Mouse (Mus musculus): Measurements from ENCODE around the gene Amdhd2. TPM values are rescaled to one million over a fixed set of nuclear protein-coding genes. Genes with fewer than 3 reads are reported as not detected.
A peak's percentile ranks its signal among the peaks of the same experiment; 100 is the strongest.
"Not testable (repeated sequence)": the region's sequence is repeated elsewhere in the genome, so short reads cannot be mapped to it uniquely, and the experiment has no call there.

Gene Amdhd2
- polyA plus RNA-seq, 2 experiments from 2014 or later, result 20.2 to 37.8 TPM

- ATAC-seq, result no peak
Observed at GRCm38 (mm10) chr17:24155742-24156141, 7.8 kb downstream of the Amdhd2 start.

- ATAC-seq, result no peak
Observed at GRCm38 (mm10) chr17:24154463-24154862, 9.1 kb downstream of the Amdhd2 start.

DNA sequence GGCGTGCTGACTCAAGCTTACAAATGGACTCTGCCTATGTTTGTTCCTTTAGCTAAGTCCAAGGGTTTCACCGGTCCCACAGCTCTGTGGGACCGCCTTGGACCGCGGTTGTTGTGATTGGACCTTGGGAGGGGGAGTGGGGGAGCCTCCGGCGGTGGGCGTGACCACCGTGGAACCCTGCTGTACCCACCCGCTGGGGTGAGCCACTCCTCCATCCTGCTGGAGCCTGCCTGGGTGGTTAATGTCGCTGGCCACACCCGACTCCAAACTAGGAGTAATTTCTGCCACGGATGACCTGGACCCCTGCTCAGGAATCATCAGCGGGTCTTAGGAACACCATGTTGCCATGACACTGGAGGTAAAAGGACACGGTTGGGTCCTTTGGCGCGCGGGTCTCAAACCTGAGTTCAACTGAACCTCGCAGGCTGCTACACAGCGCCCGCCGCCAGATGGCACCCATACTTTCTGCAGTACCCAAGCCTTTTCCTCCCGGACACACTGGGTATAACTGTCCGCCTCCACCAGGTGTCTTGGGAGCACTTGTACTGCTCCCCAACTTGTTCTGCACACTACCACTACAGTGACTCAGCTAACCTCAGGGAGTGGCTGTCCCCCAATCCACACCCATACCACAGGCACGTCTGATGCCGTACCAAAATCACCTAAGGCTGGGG is 11.5 kb downstream of the Amdhd2 start:
- ATAC-seq, result peak; percentile 96

DNA sequence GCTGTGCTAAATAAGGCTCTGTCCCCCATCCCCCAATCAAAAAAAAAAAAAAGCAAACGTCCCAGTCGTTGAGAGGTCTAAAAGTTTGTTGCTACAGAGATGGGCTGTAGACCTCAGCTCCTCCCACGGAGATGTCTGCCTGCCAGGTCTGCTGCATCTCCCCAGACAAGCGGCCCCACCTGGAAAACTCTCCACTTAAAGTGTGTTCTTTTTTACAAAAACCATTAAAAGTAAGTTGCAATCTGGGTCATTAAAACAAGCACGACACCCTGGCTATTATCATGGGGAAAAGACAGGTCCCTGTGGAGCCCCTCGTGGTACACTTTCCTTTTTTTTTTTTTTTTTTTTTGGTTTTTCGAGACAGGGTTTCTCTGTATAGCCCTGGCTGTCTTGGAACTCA is 12.2 kb downstream of the Amdhd2 start:
- ATAC-seq, result no peak

DNA sequence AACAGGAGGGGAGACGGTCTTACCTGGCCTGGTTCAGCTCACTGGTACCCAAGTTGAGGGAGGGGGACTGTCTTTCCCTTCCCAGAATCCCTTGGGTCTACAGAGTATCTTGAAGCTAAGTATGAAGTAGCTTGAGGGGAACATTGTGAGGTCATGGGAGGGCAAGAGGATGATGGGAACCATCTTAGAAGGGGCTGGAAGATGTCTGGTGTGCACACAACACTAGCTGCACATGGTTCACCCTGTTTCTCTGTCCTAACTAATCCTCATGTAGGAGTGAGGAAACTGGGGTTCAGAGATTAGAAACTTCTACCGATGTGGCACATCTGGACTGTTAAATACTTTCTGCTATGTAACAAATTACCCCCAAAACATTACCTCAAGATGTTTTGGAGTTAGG is 12.7 kb downstream of the Amdhd2 start, which contains the start of gene Pdpk1:
Gene Pdpk1 (minus strand): TSS at position 101 of the 400 bp plus-strand sequence.
- ATAC-seq, result no peak

- no peak for ATAC-seq
Observed at GRCm38 (mm10) chr17:24149421-24149820, 14.1 kb downstream of the Amdhd2 start.

DNA sequence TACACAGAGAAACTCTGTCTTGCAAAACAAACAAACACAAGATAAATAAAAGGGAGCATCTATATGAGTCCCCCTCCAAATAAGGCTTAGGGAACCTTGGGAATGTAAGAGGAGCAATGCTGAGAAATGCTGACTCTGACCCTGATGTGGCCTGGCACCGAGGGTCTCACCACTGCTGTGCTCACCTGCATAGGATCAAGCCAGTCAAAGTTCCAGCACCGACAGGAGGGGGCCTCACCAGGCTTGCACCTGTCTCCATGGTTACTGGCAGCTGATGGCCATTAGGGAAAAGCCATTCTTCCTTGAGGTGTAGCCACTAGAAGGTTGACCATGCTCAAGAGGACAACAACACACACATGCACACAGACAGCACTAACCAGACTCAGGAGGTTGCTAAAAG is 20.7 kb downstream of the Amdhd2 start:
- ATAC-seq, result no peak

- ATAC-seq, result peak; percentile 98
Observed at GRCm38 (mm10) chr17:24141425-24141920, 22.1 kb downstream of the Amdhd2 start.

DNA sequence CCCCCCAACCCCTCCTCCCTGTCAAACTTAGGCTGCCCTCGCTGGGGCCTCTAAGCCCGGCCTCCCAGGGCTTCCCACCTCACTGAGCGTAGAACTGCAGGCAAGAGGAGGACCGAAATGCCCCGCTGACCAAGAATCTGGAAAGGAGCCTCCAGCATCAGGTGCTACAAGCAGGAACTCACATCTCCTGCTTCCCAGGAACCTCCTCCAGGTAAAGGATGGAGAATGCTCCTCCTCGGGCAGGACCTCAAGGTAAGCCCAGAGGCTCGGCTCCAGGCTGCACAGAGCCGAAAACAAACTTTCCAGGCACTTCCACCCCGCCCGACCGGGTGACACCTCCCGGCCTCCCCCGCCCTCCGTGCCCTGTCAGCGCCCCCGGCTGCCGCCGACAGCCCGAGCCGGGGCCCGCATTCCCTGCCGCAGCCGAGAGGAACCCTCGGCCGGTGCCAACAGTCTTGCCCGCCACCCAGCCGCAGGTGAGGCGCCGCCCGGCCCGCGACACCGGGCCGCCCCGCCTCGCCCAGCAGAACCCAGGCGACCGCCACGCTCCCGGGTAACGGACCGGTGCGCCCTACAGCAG is 22.6 kb downstream of the Amdhd2 start:
- ATAC-seq, result no peak

DNA sequence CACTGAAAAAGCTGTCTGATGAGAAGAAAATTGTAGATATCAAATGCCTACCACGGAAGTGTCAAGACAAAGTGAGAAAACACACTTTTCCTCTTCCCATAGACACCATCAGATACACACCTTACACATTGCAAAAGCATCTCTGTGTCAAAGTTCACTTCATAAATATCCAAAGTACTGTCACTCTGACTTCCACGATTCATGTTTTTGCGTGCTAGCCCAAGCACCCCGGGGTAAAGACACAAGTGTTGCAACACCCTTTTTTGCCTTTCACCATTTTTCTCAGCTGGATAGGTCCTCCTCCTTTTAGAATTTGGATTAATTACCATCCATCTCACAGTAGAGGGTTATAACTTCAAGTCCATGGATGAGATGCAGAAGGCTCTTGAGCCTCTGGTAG is 23.6 kb downstream of the Amdhd2 start:
- ATAC-seq, result no peak

DNA sequence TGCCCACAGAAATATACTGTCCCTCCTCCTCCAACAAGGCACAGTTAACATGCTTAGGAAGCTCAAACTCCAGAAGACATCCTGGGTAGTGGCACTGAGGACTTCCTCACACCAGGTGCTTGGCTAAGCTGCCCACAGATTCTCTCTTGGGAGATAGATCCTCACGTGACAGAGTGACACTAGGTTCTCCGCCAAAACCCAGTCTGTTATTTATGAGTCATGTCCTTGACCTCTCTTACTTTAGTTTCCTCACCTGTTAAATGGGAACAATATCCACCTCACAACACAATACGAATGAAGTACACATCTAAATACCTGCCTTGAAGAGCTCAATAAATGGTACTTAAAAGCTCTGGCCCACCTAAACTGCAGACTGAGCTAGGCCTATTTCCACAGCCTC is 24.3 kb downstream of the Amdhd2 start:
- ATAC-seq, result no peak

GRCm38 (mm10) chr17:24137226-24137880 is 26.2 kb downstream of the Amdhd2 start:
- no peak for ATAC-seq

- ATAC-seq, result no peak
Observed at GRCm38 (mm10) chr17:24134062-24134461, 29.5 kb downstream of the Amdhd2 start.

DNA sequence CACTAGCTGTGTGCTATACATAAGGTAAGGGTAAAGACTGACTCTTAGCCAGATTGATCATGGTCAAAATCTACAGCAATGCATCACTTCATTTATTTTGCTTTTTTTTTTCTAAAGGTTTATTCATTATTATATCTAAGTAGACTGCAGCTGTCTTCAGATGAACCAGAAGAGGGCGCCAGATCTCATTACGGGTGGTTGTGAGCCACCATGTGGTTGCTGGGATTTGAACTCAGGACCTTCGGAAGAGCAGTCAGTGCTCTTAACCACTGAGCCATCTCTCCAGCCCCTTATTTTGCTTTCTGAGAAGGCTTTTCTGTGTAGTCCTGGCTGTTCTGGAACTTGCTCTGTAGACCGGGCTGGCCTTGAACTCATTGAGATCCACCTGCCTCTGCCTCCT is 30.6 kb downstream of the Amdhd2 start:
- ATAC-seq, result not testable (repeated sequence)

DNA sequence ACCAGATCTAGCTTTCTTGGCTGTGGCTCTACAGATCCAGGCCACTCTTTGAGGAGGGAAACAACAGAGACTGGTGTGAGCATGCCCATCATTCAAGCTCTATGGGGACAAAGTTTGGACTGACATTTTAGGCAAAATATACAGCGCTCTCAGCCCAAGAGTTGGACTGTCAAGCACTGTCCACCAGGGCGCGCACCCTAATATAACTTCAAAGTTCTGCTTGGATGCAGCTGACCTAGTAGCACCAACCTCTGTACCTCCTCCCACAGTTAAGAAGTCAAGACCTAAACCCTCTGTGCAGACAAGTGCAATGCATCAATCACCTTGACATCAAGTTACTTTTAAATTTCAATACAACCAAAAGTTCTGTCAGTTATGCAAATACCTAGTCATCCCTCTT is 32.0 kb downstream of the Amdhd2 start:
- no peak for ATAC-seq

DNA sequence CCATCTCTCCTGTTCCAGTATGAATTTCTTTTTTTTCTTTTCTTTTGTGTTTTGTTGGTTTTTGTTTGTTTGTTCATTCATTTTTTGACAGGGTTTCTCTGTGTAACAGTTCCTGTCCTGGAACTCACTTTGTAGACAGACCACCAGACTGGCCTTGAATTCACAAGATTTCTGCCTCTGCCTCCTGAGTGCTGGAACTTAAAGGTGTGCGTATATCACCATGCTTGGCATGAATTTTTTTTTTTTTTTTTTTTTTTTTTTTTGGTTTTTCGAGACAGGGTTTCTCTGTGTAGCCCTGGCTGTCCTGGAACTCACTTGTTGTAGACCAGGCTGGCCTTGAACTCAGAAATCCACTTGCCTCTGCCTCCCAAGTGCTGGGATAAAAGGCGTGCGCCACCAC is 34.3 kb downstream of the Amdhd2 start:
- not testable (repeated sequence) for ATAC-seq

- peak; percentile 85 for ATAC-seq
Observed at GRCm38 (mm10) chr17:24127592-24127991, 36.0 kb downstream of the Amdhd2 start.

- peak; percentile 57 for ATAC-seq
Observed at GRCm38 (mm10) chr17:24126801-24127200, 36.8 kb downstream of the Amdhd2 start.

GRCm38 (mm10) chr17:24119446-24119845 is 44.1 kb downstream of the Amdhd2 start:
- ATAC-seq, result no peak

- no peak for ATAC-seq
Observed at GRCm38 (mm10) chr17:24113031-24113430, 50.5 kb downstream of the Amdhd2 start.

DNA sequence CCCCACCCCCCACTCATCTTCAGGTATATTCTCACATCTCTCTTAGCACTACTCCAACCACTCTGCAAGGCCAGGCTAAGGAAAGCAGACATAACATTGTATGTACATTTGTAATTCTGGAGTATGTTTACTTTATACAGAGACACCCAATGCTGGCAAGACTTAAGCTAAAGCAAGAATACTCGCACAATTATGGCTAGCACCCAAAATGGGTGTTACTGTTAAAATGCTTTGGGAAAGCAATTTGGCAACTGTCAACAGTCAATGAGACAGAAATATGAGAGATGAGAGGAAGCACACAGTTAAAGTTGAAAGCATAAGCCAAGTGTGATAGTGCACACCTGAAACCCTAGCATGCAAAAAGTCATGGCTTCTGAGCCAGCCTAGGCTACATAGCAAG is 52.3 kb downstream of the Amdhd2 start:
- ATAC-seq, result no peak

DNA sequence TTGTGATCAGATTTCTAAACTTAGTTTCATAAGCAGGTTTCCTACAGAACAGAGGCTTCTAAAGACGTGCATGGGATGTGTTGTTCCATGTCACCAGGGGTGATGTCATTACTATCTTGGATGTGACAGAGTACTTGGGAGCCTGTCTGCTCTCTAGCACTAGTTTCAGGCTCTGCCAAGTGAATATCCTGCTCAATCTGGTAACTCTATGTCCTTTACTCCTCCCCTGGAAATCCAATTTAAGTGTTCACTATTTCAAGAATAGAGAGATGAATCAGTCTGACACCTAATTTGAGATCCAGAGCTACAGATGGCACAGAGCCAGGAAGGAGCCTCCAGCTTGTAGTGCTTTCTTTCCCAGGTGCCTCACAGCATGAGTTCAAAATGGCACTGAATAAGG is 54.7 kb downstream of the Amdhd2 start:
- ATAC-seq, result no peak

All from CD4-positive, CD25-positive, alpha-beta regulatory T cell, adult 4 months (primary cell).